Mouse (Mus musculus) midbrain, embryonic 15.5 days (tissue): ENCODE measurements around the gene Snrpc. TPM values are rescaled to one million over a fixed set of nuclear protein-coding genes. Genes with fewer than 3 reads are reported as not detected.

Source experiments
- ATAC-seq: fragments of 200-750 bp; cut with Nextera tagmentation; replicated peaks from 2 replicates; pipeline ENCODE4 v1.8.0; 2017; ENCODE audit warnings: moderate TSS enrichment
- H3K27ac ChIP-seq: fragments of 300-500 bp; sonication (generic); 2 replicates; pipeline ENCODE4 v1.5.1; 2015; ENCODE audit warnings: mild to moderate bottlenecking, inconsistent platforms
- H3K27me3 ChIP-seq: fragments of 300-500 bp; sonication (generic); replicated peaks from 2 replicates; pipeline ENCODE4 v1.6.1; 2015; ENCODE audit warnings: inconsistent platforms
- H3K36me3 ChIP-seq: fragments of 300-500 bp; sonication (generic); replicated peaks from 2 replicates; pipeline ENCODE4 v1.6.1; 2015; ENCODE audit warnings: inconsistent platforms
- H3K4me1 ChIP-seq: fragments of 300-500 bp; sonication (generic); 2 replicates; pipeline ENCODE4 v1.6.1; 2015; ENCODE audit warnings: inconsistent platforms
- H3K4me2 ChIP-seq: fragments of 300-500 bp; sonication (generic); 2 replicates; pipeline ENCODE4 v1.6.1; 2015; ENCODE audit warnings: inconsistent platforms, mild to moderate bottlenecking, moderate library complexity
- H3K4me3 ChIP-seq: fragments of 300-500 bp; sonication (generic); 2 replicates; pipeline ENCODE4 v1.5.1; 2015; ENCODE audit warnings: mild to moderate bottlenecking, inconsistent platforms
- H3K9ac ChIP-seq: fragments of 300-500 bp; sonication (generic); 2 replicates; pipeline ENCODE4 v1.6.1; 2015; ENCODE audit warnings: mild to moderate bottlenecking, inconsistent platforms
- H3K9me3 ChIP-seq: fragments of 300-500 bp; sonication (generic); 2 replicates; pipeline ENCODE4 v1.6.1; 2016; ENCODE audit warnings: inconsistent platforms
- WGBS: fragments of 180-500 bp; shearing (Covaris S2); methylation state at CpG from one replicate; pipeline ENCODE4 v1.1.7; 2015; ENCODE audit warnings: mixed read lengths; 5-methylcytosine and 5-hydroxymethylcytosine counted together
- polyA plus RNA-seq: library from polyadenylated mRNA; unstranded; fragments of >200 nt; fragmentation: Nextera tagmentation; extraction: Ambion mirVana; gene quantifications from 2 replicates; pipeline ENCODE4 v1.2.1, GENCODE M21; 2015

The Snrpc gene
- polyA plus RNA-seq, 1 experiment from 2014 or later: 204 TPM

- WGBS: 84% methylated on average over 19 of the region's 19 CpGs
- no peak overlapping the region for H3K4me3 ChIP-seq
- no peak for ATAC-seq
- H3K9me3 ChIP-seq: no peaks in the 10 kb centered on the region
- H3K27me3 ChIP-seq: no peaks in the 10 kb centered on the region
- no peaks in the 10 kb centered on the region for H3K4me1 ChIP-seq
- no peak overlapping the region for H3K4me2 ChIP-seq
- H3K9ac ChIP-seq: no peak overlapping the region
- H3K27ac ChIP-seq: no peak overlapping the region
- peaks cover 36% of the 10 kb centered on the region for H3K36me3 ChIP-seq
Measured at GRCm38 (mm10) chr17:27886499-27887210, 48.7 kb downstream of the Snrpc start.

Other genes with a start within 250 kb of the Snrpc start
- 251 and 274 TPM in 2 replicates for gene Nudt3, start 214.7 kb upstream of the Snrpc start, polyA plus RNA-seq
- not detected in 2 replicates for gene RPS10-NUDT3, start 202.9 kb upstream of the Snrpc start, polyA plus RNA-seq
- 417 and 421 TPM in 2 replicates for gene Rps10, start 201.5 kb upstream of the Snrpc start, polyA plus RNA-seq
- gene Pacsin1, start 182.6 kb upstream of the Snrpc start, polyA plus RNA-seq: 55.5 and 55.7 TPM in 2 replicates
- 1.6 and 1.8 TPM in 2 replicates for gene Spdef, start 109.2 kb upstream of the Snrpc start, polyA plus RNA-seq
- gene D17Wsu92e, start 17.5 kb upstream of the Snrpc start, polyA plus RNA-seq: 10.9 and 11.4 TPM in 2 replicates
- gene Uhrf1bp1, start 18.3 kb downstream of the Snrpc start, polyA plus RNA-seq: 7.0 and 7.1 TPM in 2 replicates
- 68.2 and 71.9 TPM in 2 replicates for gene Anks1, start 71.2 kb downstream of the Snrpc start, polyA plus RNA-seq
- 58.1 and 63.1 TPM in 2 replicates for gene Taf11, start 71.7 kb downstream of the Snrpc start, polyA plus RNA-seq
- 1.9 and 2.2 TPM in 2 replicates for gene Tcp11, start 242.5 kb downstream of the Snrpc start, polyA plus RNA-seq